Mouse (Mus musculus): ENCODE measurements around the gene Tyms.
"Not testable (repeated sequence)": the region's sequence is repeated elsewhere in the genome, so short reads cannot be mapped to it uniquely, and the experiment has no call there.

Tyms gene

GRCm38 (mm10) chr5:30103340-30103739 lies 29.9 kb upstream of the Tyms start:
- no peak for DNase-seq (ENCODE audit: low spot score)

- DNase-seq (ENCODE audit: low spot score): no peak
Measured at GRCm38 (mm10) chr5:30098260-30098659, 24.8 kb upstream of the Tyms start.

- no peak for DNase-seq (ENCODE audit: low spot score)
Measured at GRCm38 (mm10) chr5:30095731-30096130, 22.3 kb upstream of the Tyms start.

- no peak for DNase-seq (ENCODE audit: low spot score)
Measured at GRCm38 (mm10) chr5:30094399-30094798, 21.0 kb upstream of the Tyms start.

GRCm38 (mm10) chr5:30092701-30093100 lies 19.3 kb upstream of the Tyms start:
- no peak for DNase-seq (ENCODE audit: low spot score)

- DNase-seq (ENCODE audit: low spot score): no peak
Measured at GRCm38 (mm10) chr5:30072377-30072776, 1.0 kb downstream of the Tyms start.

GRCm38 (mm10) chr5:30071677-30072076 lies 1.7 kb downstream of the Tyms start:
- no peak for DNase-seq (ENCODE audit: low spot score)

GRCm38 (mm10) chr5:30067726-30068125 lies 5.7 kb downstream of the Tyms start:
- DNase-seq (ENCODE audit: low spot score): no peak

- DNase-seq (ENCODE audit: low spot score): not testable (repeated sequence)
Measured at GRCm38 (mm10) chr5:30059607-30060006, 13.8 kb downstream of the Tyms start.

GRCm38 (mm10) chr5:30058216-30058731 lies 15.1 kb downstream of the Tyms start:
- no peak for DNase-seq (ENCODE audit: low spot score)

- not testable (repeated sequence) for DNase-seq (ENCODE audit: low spot score)
Measured at GRCm38 (mm10) chr5:30039841-30040240, 33.6 kb downstream of the Tyms start.

- DNase-seq (ENCODE audit: low spot score): not testable (repeated sequence)
Measured at GRCm38 (mm10) chr5:30039324-30039723, 34.1 kb downstream of the Tyms start.

GRCm38 (mm10) chr5:30037111-30037510 lies 36.3 kb downstream of the Tyms start:
- not testable (repeated sequence) for DNase-seq (ENCODE audit: low spot score)

GRCm38 (mm10) chr5:30035862-30036261 lies 37.6 kb downstream of the Tyms start:
- DNase-seq (ENCODE audit: low spot score): not testable (repeated sequence)

GRCm38 (mm10) chr5:30014580-30014979 lies 58.8 kb downstream of the Tyms start:
- DNase-seq (ENCODE audit: low spot score): peak; percentile 44

- DNase-seq (ENCODE audit: low spot score): peak; percentile 21
Measured at GRCm38 (mm10) chr5:30012726-30013503, 60.5 kb downstream of the Tyms start, which contains the start of gene Il6. Il6 (plus strand) TSS chr5:30013114.
